Mouse (Mus musculus) cerebellum, adult (tissue): ENCODE data around the gene Arhgap44.
A peak's percentile ranks its signal among the peaks of the same experiment; 100 is the strongest.

Experiments
- ATAC-seq: cut with Nextera tagmentation; 2 replicates; pipeline ENCODE4 v1.9.2; 2017; ENCODE audit warnings: mild to moderate bottlenecking, moderate library complexity, mixed read lengths; ENCODE audit not compliant: insufficient number of reproducible peaks, low FRiP score, low TSS enrichment

Arhgap44 gene

GRCm38 (mm10) chr11:65089982-65090381 lies 72.8 kb downstream of the Arhgap44 start:
- ATAC-seq = no peak

GRCm38 (mm10) chr11:65089282-65089681 lies 73.5 kb downstream of the Arhgap44 start:
- peak; percentile 40; the same call in 1 of the 2 replicates for ATAC-seq

- peak; percentile 45; the same call in 1 of the 2 replicates for ATAC-seq
Observed at GRCm38 (mm10) chr11:65088451-65089222, 74.1 kb downstream of the Arhgap44 start.

GRCm38 (mm10) chr11:65080761-65081160 lies 82.0 kb downstream of the Arhgap44 start:
- no peak for ATAC-seq

- ATAC-seq = no peak
Observed at GRCm38 (mm10) chr11:65080274-65080673, 82.5 kb downstream of the Arhgap44 start.

GRCm38 (mm10) chr11:65069609-65070008 lies 93.2 kb downstream of the Arhgap44 start:
- ATAC-seq = no peak

GRCm38 (mm10) chr11:65069051-65069450 lies 93.7 kb downstream of the Arhgap44 start:
- ATAC-seq = no peak

GRCm38 (mm10) chr11:65065201-65065600 lies 97.6 kb downstream of the Arhgap44 start:
- ATAC-seq = no peak

- no peak for ATAC-seq
Observed at GRCm38 (mm10) chr11:65061437-65061836, 101.3 kb downstream of the Arhgap44 start.

- ATAC-seq = no peak
Observed at GRCm38 (mm10) chr11:65059531-65059930, 103.2 kb downstream of the Arhgap44 start.

- no peak for ATAC-seq
Observed at GRCm38 (mm10) chr11:65058224-65058908, 104.4 kb downstream of the Arhgap44 start.

- no peak for ATAC-seq
Observed at GRCm38 (mm10) chr11:65055596-65055995, 107.2 kb downstream of the Arhgap44 start.

GRCm38 (mm10) chr11:65054216-65054615 lies 108.5 kb downstream of the Arhgap44 start:
- ATAC-seq = no peak

- ATAC-seq = no peak
Observed at GRCm38 (mm10) chr11:65050819-65051218, 111.9 kb downstream of the Arhgap44 start.

- peak; percentile 97 for ATAC-seq
Observed at GRCm38 (mm10) chr11:65049090-65049489, 113.7 kb downstream of the Arhgap44 start.

GRCm38 (mm10) chr11:65040556-65040955 lies 122.2 kb downstream of the Arhgap44 start:
- ATAC-seq = peak; percentile 40; the same call in 1 of the 2 replicates

GRCm38 (mm10) chr11:65039517-65040095 lies 123.2 kb downstream of the Arhgap44 start:
- no peak for ATAC-seq

- no peak for ATAC-seq
Observed at GRCm38 (mm10) chr11:65038996-65039395, 123.8 kb downstream of the Arhgap44 start.

GRCm38 (mm10) chr11:65032221-65032620 lies 130.5 kb downstream of the Arhgap44 start:
- ATAC-seq = no peak

- no peak for ATAC-seq
Observed at GRCm38 (mm10) chr11:65030201-65030600, 132.6 kb downstream of the Arhgap44 start.

GRCm38 (mm10) chr11:65028049-65028448 lies 134.7 kb downstream of the Arhgap44 start:
- ATAC-seq = no peak
